Mouse (Mus musculus) heart, postnatal 0 days (tissue): Measurements from ENCODE around the gene Nmrk2.
"Not testable (repeated sequence)": the region's sequence is repeated elsewhere in the genome, so short reads cannot be mapped to it uniquely, and the experiment has no call there.

Source experiments
- CTCF ChIP-seq: IDR thresholded peaks from 2 replicates; pipeline ENCODE4 v1.5.1; 2016; ENCODE audit warnings: antibody characterized with exemption, control low read depth, low read depth
- EP300 ChIP-seq: IDR thresholded peaks from 2 replicates; pipeline ENCODE4 v1.6.1; 2016; ENCODE audit warnings: antibody characterized with exemption, low read depth

DNA sequence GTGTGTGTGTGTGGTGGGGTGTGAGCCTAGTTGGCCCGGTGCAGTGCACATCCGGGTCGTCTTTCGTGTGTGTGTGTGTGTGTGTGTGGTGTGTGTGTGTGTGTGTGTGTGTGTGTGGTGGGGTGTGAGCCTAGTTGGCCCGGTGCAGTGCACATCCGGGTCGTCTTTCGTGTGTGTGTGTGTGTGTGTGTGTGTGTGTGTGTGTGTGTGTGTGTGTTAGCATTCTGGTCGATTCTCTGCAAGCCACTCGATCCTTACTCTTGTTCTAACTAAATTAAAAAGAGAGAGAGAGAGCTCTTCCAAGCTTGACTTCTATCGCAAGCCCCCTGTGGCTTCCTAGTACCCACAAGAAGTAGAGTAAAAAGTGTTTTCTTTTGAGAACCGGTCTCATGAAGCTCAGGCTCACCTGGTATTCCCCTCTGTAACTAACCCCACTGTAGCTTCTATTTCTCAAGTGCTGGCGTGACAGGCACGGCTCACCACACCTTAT is 32.4 kb downstream of the Nmrk2 start:
- not testable (repeated sequence) for TF ChIP-seq CTCF, EP300
